Mouse (Mus musculus) spleen, adult 2 months (tissue): ENCODE data around the gene Spib.

Source experiments
- CTCF ChIP-seq: fragments of 200-500 bp; IDR thresholded peaks from 2 replicates; pipeline ENCODE4 v1.5.1; 2011; ENCODE audit warnings: mild to moderate bottlenecking, inconsistent platforms; ENCODE audit not compliant: insufficient read depth, insufficient read length, insufficient replicate concordance; ENCODE audit errors: extremely low read depth
- POLR2A ChIP-seq: fragments of 200-500 bp; IDR thresholded peaks from 2 replicates; pipeline ENCODE4 v1.6.1; 2011; ENCODE audit warnings: low read depth, low read length, inconsistent platforms

- no peak for TF ChIP-seq POLR2A
- TF ChIP-seq CTCF, result no peak
Measured at GRCm38 (mm10) chr7:44536590-44536968, 4.7 kb upstream of the Spib start.
